Mouse (Mus musculus): Measurements from ENCODE around the gene Drg1. TPM values are rescaled to one million over a fixed set of nuclear protein-coding genes. Genes with fewer than 3 reads are reported as not detected.
A peak's percentile ranks its signal among the peaks of the same experiment; 100 is the strongest.
"Not testable (repeated sequence)": the region's sequence is repeated elsewhere in the genome, so short reads cannot be mapped to it uniquely, and the experiment has no call there.

Gene Drg1
- polyA plus RNA-seq, 1 experiment from 2014 or later = 223 TPM

DNA sequence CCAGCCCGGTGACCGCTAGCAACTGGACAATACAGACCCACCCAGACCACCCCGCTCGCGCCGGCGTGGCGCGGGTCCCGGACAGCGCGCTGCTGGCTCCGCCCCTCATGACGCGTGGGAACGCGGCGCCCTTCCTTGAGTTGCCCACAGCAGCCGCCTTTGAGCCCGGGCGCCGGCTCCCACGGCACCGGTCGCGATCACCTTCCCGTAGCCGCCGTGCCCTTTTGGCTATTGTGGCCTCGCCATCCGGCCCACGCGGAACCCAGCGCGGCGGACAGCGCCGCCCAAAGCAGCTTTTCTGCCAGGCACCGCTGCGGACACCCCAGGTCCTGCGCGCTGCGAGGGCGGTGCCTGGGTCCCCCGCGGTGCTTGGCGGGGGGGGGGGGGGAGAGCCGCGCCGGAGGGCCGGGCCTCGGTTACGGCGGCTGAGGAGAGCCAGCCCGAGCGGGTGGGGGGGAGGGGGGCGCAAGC lies 63.9 kb downstream of the Drg1 start, which contains the start of gene Eif4enif1:
Gene Eif4enif1, plus strand, starts transcription at position 162 of the 471 bp plus-strand sequence.
- Histone ChIP-seq H3K27ac (peak within 1 kb of the TSS; percentile 55), H3K36me3 (peaks cover 27% of the 10 kb centered on the region), H3K27me3 (no peaks in the 10 kb centered on the region), H3K4me1 (peaks cover 7% of the 10 kb centered on the region), H3K4me2 (peak within 1 kb of the TSS; percentile 43), H3K9me3 (replicated peaks) (no peaks in the 10 kb centered on the region), H3K9ac (peak within 1 kb of the TSS; percentile 32), H3K4me3 (replicated peaks) (peak within 1 kb of the TSS; percentile 44)
- WGBS = under 1% methylated on average over 38 of the region's 57 CpGs
- ATAC-seq (replicated peaks; ENCODE audit: low FRiP score) = peak; percentile 82

DNA sequence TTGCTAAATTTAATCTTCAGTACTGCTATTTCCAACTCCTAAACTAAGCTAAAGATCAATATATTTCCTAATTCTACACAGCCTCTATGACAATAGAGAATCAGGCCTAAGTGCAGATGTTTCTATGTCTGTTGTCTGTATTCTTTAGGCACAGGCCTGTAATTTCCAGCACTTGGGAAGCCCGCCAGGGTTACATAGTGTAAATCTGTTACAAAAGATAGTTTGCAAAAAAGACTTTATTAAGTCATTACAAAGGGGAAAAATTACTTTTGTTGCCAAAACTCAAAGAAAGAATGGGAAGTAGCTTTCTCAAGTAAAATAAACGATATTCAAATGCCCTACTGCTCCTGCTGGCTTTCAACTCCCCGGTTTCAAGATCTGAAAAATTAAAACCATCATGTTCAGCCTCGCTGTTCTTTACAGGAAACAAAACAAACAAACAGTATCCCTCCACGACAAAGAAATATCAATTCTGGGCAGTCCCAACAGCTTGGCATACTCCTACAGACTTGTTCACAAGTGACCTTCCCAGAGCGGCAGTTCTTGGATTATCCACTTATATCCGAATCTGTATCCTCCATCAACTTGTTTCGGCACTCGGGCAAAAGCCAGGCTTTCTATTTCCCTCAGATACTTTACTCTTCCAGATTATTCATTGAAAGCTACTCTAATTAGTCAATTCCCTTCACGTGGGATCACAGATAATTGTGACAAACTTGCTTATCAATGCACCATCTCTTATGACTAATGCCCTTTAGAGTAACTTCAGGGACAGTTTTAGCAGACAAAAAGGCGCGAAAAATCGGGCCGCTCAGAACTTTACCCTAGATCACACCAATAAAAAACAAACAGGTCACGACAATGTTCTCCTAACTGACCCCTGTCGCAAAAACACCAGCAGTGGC lies 64.6 kb downstream of the Drg1 start:
- H3K9me3 ChIP-seq (replicated peaks) = no peaks in the 10 kb centered on the region

DNA sequence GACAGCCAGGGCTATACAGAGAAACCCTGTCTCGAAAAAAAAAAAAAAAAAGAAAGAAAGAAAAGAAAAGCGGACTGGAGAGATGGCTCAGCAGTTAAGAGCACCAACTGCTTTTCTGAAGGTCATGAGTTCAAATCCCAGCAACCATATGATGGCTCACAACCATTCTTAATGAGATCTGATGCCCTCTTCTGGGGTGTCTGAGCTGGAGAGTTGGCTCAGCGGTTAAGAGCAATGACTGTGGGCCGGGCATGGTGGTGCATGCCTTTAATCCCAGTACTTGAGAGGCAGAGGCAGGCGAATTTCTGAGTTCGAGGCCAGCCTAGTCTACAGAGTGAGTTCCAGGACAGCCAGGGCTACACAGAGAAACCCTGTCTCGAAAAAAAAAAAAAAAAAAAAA lies 65.6 kb downstream of the Drg1 start:
- H3K9me3 ChIP-seq (replicated peaks); H3K4me1 ChIP-seq; H3K27ac ChIP-seq; H3K4me3 ChIP-seq (replicated peaks); H3K4me2 ChIP-seq; ATAC-seq (replicated peaks; ENCODE audit: low FRiP score); H3K9ac ChIP-seq; H3K27me3 ChIP-seq: not testable (repeated sequence)
- peaks cover 10% of the 10 kb centered on the region for H3K36me3 ChIP-seq
- WGBS = 93% methylated on average over 7 of the region's 7 CpGs

More for the DNA sequence above, 64.6 kb downstream of the Drg1 start:
- Histone ChIP-seq H3K27me3 (no peaks in the 10 kb centered on the region), H3K36me3 (peaks cover 20% of the 10 kb centered on the region), H3K4me3 (replicated peaks) (peak overlapping the region; percentile 44), H3K4me1 (peaks cover 7% of the 10 kb centered on the region), H3K9ac (peak overlapping the region; percentile 0; the same call in 1 of the 2 replicates), H3K4me2 (peak overlapping the region; percentile 24), H3K27ac (0 out of 2 replicates have a peak overlapping the region, but pooled peaks have one; percentile 25)
- no peak for ATAC-seq (replicated peaks; ENCODE audit: low FRiP score)
- WGBS = 7% methylated on average over 16 of the region's 16 CpGs

DNA sequence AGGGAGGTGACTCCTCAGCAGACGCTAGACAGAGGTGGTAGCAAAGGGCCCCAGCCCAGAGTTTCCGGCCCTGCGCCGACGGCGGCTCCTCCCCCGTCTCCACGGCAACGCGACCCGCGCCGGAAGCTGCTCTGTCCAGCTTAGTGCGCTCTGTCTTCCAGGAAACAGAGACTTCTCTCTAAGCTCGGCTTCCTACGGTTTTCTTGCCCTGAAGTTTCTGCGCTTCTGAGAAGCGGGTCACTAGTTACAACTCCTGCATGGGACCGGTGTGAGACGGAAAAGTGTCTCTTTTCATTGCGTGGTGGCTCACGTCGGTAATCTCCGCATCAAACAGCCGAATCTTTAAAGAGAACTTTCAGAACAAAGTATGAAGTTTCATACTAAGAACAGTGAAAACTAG lies 72.9 kb downstream of the Drg1 start, which contains the start of gene Sfi1:
Gene Sfi1, minus strand, starts transcription at position 101 of the 400 bp plus-strand sequence.
- Histone ChIP-seq H3K4me2 (no peak within 1 kb of the TSS), H3K27ac (no peak within 1 kb of the TSS), H3K36me3 (no peaks in the 10 kb centered on the region), H3K4me3 (replicated peaks) (no peak within 1 kb of the TSS), H3K27me3 (no peaks in the 10 kb centered on the region), H3K4me1 (no peaks in the 10 kb centered on the region), H3K9me3 (replicated peaks) (no peaks in the 10 kb centered on the region), H3K9ac (no peak within 1 kb of the TSS)
- ATAC-seq (replicated peaks; ENCODE audit: low FRiP score) = no peak
- whole genome bisulfite sequencing = 86% methylated on average over 25 of the region's 25 CpGs

DNA sequence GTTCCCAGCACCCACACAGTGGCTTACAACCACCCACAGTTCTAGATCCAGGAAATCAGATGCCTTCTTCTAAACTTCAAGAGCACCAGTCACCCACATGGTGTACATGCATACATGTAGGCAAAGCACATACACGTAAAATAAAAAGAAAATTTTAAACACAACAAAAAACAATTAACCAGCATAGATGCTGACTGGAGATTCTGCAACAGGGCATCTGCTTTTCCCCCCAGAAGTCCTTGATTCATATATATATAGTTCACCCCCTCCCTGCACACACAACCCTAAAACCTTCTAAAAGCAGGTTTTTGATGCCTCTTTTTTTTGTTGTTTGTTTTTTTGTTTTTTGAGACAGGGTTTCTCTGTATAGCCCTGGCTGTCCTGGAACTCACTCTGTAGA lies 83.5 kb downstream of the Drg1 start:
- 83% methylated on average over 1 of the region's 1 CpGs for WGBS
- ATAC-seq (replicated peaks; ENCODE audit: low FRiP score); H3K4me1 ChIP-seq; H3K36me3 ChIP-seq; H3K27me3 ChIP-seq; H3K9ac ChIP-seq; H3K4me3 ChIP-seq (replicated peaks); H3K27ac ChIP-seq; H3K4me2 ChIP-seq: not testable (repeated sequence)
- H3K9me3 ChIP-seq (replicated peaks) = peaks cover 11% of the 10 kb centered on the region

DNA sequence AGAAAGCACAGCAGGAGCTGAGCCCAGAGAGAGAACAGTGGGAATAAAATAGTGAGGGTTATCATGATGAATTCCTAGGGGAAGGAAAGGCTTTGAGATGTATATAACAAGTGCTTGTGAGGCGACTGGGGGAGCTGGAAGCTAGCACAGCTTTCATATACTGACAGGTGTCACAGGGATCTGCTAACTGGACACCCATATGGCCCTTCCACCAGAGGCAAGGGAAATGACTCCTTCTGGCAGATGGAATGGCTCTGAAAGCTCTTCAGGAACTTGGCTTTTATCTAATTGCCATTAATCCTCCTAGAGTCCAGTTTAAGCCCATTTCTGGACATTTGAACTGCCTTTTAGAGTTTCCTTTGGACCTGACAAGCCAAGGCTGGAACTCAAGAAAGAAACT lies 84.2 kb downstream of the Drg1 start:
- ATAC-seq (replicated peaks; ENCODE audit: low FRiP score); H3K4me1 ChIP-seq; H3K27me3 ChIP-seq; H3K9ac ChIP-seq; H3K36me3 ChIP-seq; H3K4me2 ChIP-seq; H3K27ac ChIP-seq; H3K4me3 ChIP-seq (replicated peaks): not testable (repeated sequence)
- peaks cover 11% of the 10 kb centered on the region for H3K9me3 ChIP-seq (replicated peaks)
- WGBS = 61% methylated on average over 1 of the region's 1 CpGs

DNA sequence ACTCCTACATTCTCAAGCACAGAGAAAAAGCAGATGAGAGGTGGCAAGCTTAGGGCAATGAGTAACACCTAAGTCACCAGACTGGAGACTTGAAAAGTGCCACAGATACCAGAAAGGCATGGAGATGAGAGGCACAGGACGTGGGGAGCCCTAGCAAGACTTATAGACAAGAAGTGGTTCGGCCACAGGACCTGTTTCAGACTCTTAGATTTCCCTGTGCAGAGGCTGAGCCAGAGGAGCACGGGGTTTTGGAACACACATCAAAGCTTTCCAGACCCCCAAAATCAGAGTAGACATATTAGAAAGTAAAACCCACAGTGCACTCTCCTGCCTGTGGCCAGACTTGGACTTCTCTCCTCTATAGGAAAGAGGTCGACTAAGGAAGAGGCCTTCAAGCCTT lies 85.0 kb downstream of the Drg1 start:
- not testable (repeated sequence) for H3K36me3 ChIP-seq; H3K4me1 ChIP-seq; H3K4me2 ChIP-seq; ATAC-seq (replicated peaks; ENCODE audit: low FRiP score); H3K27ac ChIP-seq; H3K9ac ChIP-seq; H3K27me3 ChIP-seq; H3K4me3 ChIP-seq (replicated peaks)
- H3K9me3 ChIP-seq (replicated peaks) = peaks cover 11% of the 10 kb centered on the region
- WGBS = 55% methylated on average over 4 of the region's 4 CpGs

DNA sequence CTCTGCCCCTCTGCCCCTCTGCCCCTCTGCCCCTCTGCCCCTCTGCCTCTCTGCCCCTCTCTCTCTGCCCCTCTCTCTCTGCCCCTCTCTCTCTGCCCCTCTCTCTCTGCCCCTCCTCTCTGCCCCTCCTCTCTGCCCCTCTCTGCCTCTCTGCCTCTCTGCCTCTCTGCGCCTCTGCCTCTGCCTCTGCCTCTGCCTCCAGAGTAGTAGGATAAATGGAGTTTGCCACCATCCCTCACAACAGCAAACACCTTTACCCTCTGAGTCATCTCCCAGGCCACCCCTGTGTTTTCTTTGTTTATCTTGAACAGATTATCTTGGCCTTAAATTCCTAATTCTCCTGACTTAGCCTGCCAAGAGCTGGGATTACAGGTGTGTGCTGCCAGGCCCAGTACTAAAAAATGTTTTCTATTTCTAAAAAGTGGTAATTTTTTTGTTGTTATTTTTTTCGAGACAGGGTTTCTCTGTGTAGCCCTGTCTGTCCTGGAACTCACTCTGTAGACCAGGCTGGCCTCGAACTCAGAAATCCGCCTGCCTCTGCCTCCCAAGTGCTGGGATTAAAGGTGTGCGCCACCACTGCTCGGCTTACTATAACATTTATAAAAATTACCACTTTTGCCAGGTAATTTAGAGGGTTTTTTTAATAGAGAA lies 85.6 kb downstream of the Drg1 start:
- not testable (repeated sequence) for H3K27ac ChIP-seq; H3K27me3 ChIP-seq; H3K36me3 ChIP-seq; H3K4me1 ChIP-seq; ATAC-seq (replicated peaks; ENCODE audit: low FRiP score); H3K4me2 ChIP-seq; H3K9ac ChIP-seq; H3K4me3 ChIP-seq (replicated peaks)
- WGBS = 72% methylated on average over 6 of the region's 6 CpGs
- peaks cover 11% of the 10 kb centered on the region for H3K9me3 ChIP-seq (replicated peaks)

DNA sequence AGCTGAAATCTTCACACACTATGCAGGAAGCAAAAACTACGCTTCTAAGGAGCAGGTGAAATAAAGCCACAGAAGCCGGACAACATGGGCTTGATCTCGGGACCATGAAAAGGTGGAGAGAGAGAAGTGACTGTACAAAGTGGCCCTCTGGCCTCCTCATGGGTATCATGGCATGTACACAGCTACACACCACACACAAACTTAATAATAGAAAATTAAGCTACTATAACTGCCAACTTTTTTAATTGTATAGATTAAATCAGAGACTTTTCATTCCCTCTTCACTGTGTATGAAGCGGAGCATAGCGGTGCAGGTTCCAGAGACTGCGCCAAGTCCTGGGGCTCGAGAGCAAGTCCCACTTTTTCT lies 86.5 kb downstream of the Drg1 start:
- H3K27ac ChIP-seq; H3K36me3 ChIP-seq; H3K27me3 ChIP-seq; H3K4me2 ChIP-seq; H3K4me1 ChIP-seq; H3K9ac ChIP-seq; H3K4me3 ChIP-seq (replicated peaks); ATAC-seq (replicated peaks; ENCODE audit: low FRiP score): not testable (repeated sequence)
- H3K9me3 ChIP-seq (replicated peaks) = peaks cover 11% of the 10 kb centered on the region
- WGBS = 80% methylated on average over 7 of the region's 7 CpGs

DNA sequence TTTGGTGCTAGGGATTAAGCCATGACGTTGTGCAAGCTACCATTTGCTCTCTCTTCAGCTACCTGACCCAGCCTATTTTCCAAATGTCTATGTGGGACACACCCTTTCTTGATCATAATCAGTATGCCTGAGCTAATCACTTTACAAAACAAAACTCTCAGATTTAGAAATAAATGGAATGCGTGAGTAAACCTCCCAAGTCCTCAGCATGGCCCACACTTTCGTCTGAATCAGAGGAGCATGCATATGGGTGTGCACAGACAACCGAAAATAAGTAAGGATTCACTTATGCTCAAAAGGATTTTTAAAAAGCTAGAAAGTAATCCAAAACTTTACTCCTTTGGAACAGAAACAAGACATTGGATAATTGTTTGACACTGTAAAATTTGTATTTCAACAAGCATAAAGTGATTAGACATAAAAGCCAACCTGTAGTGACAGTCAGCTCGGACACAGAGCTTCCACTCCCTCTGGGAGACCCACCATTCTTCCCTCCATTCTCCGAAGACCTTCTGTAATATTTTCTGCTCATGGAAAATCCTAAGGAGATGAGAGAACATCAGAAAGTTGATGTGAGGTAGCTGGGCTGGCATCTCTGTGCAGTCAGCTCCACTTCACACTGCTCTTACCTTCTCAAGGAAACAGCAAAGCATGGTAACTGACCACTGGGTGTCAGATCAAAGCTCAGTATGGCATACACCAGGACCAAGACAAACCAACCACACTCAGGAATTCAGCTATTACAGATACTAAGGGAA lies 87.1 kb downstream of the Drg1 start:
- peaks cover 11% of the 10 kb centered on the region for H3K9me3 ChIP-seq (replicated peaks)
- not testable (repeated sequence) for H3K4me3 ChIP-seq (replicated peaks); H3K36me3 ChIP-seq; H3K27ac ChIP-seq; H3K4me1 ChIP-seq; ATAC-seq (replicated peaks; ENCODE audit: low FRiP score); H3K9ac ChIP-seq; H3K27me3 ChIP-seq; H3K4me2 ChIP-seq
- WGBS = 84% methylated on average over 6 of the region's 6 CpGs

DNA sequence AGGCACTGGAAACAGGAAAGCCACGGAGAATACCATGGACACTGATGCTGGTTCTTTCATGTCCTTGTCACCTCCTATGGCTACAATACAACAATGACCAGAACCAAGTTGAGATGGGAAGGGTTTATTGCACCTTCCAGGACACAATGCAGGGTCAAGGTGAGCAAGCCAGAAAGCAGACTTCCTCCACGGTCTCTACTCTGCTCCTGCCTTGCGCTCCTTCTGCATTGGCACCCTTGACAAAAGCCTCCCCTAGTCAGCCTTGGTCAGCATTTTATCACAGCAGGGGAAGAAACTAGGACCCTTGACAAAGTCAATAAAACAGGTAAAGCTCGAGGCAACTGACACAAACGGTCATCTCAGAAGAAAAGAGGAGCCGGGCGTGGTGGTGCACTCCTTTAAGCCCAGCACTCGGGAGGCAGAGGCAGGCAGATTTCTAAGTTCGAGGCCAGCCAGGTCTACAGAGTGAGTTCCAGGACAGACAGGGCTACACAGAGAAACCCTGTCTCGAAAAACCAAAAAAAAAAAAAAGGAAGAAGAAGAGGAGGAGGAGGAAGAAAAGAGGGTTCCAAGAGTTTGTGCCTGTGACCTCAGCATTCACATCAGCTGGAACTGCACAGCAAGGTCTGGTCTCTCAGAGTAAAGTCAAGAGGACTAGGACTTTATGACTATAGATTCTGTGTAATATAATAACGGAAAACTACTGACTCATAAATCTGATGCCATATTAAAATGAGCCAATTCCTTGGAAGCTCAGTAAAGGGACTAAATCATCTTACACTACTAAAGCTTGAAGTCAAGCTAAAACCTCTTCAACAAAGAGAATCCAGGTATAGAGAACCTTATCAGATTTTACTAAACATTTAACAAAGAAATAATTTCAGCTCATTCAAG lies 92.5 kb downstream of the Drg1 start:
- H3K9ac ChIP-seq; H3K27ac ChIP-seq; H3K27me3 ChIP-seq; H3K4me2 ChIP-seq; H3K4me3 ChIP-seq (replicated peaks); H3K4me1 ChIP-seq; H3K36me3 ChIP-seq: not testable (repeated sequence)
- peaks cover 14% of the 10 kb centered on the region for H3K9me3 ChIP-seq (replicated peaks)
- ATAC-seq (replicated peaks; ENCODE audit: low FRiP score) = peak; percentile 56
- 84% methylated on average over 11 of the region's 11 CpGs for WGBS
